Comparison of ENCODE assay signal across 8 mouse cellular contexts in the genomic region with DNA sequence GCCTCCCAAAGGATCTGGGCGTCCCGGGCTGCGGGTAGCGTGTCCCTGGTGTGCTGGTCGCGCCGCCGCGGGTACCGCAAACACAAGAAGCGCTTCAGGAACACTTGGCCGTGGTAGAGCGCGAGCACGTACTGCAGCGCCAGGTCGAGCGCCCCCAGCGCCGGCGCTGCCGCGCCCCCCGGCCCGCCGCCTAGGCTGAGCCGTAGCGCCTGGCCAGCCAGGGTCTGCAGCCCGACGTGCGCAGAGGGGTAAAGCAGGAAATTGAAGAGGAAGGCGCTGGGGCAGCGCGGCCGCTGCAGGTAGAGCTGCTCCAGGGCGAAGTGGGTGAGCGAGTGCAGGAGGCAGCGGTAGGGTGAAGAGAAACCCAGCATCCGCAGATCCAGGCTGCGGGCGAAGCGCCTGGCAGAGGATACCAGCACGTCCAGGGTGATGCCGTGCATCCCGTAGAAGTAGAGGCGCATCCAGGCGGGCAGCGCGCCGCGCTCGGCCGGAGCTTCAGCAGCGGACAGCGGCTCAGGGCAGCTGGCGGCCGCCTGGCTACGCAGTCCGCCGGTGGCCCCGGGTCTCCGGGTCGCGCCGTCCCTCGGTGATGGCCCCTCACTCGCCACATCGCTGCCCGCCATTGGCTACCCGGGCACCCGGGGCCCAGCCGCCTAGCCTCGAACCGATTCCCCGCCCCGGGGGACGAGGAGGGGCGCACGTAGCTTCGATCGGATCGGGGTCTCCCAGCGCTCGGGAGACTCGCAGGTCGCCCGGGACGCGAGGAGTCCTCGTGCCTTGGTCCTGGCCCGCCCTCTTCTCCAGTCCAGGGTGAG. TPM values are rescaled to one million over a fixed set of nuclear protein-coding genes. Genes with fewer than 3 reads are reported as not detected.
DNase-seq lines count a peak whose midpoint lies in the region; ATAC-seq and TF ChIP-seq lines count a peak whose summit lies in the region.

No protein-coding gene starts in this region.

- WGBS in cerebellum, adult 2 months: under 1% methylated on average over 87 of the region's 91 CpGs
- 3% methylated on average over 90 of the region's 91 CpGs for WGBS in forebrain, postnatal 0 days
- WGBS in hindbrain, embryonic 16.5 days: under 1% methylated on average over 70 of the region's 91 CpGs
- under 1% methylated on average over 78 of the region's 91 CpGs for WGBS in midbrain, postnatal 0 days

- peak overlapping the region; percentile 92 for H3K4me2 ChIP-seq in forebrain, postnatal 0 days (ENCODE audit: low read depth)
- H3K4me2 ChIP-seq in hindbrain, embryonic 16.5 days (ENCODE audit: low read length): peak overlapping the region; percentile 93
- peak overlapping the region; percentile 84 for H3K4me2 ChIP-seq in midbrain, postnatal 0 days (ENCODE audit: low read depth, low read length, poor library complexity, severe bottlenecking)

- no peak for TF ChIP-seq CTCF in cerebellum, adult 2 months (IDR thresholded peaks at IDR 0.05; ENCODE audit: borderline replicate concordance, insufficient read depth, low read depth, low read length)
- peak; percentile 58 for TF ChIP-seq CTCF in forebrain, postnatal 0 days (IDR thresholded peaks at IDR 0.05; ENCODE audit: low read depth)
- TF ChIP-seq CTCF in midbrain, postnatal 0 days (IDR thresholded peaks at IDR 0.05): peak; percentile 42

- H3K36me3 ChIP-seq in forebrain, postnatal 0 days (ENCODE audit: insufficient read depth): no peaks in the 10 kb centered on the region
- no peaks in the 10 kb centered on the region; the same call in 1 of the 2 replicates for H3K36me3 ChIP-seq in hindbrain, embryonic 16.5 days (ENCODE audit: control insufficient read depth, insufficient read depth, low read length)
- H3K36me3 ChIP-seq in midbrain, postnatal 0 days (ENCODE audit: insufficient read depth, low read length): no peaks in the 10 kb centered on the region

- H3K27me3 ChIP-seq in cerebellum, adult 2 months (ENCODE audit: control insufficient read depth, insufficient read depth, low read length): no peaks in the 10 kb centered on the region
- H3K27me3 ChIP-seq in forebrain, postnatal 0 days (ENCODE audit: insufficient read depth, low read length): no peaks in the 10 kb centered on the region
- H3K27me3 ChIP-seq in hindbrain, embryonic 16.5 days (replicated peaks; ENCODE audit: control insufficient read depth, insufficient read depth, low read length): no peaks in the 10 kb centered on the region
- no peaks in the 10 kb centered on the region for H3K27me3 ChIP-seq in midbrain, postnatal 0 days (ENCODE audit: insufficient read depth, low read length)

- no peak for TF ChIP-seq POLR2A in cerebellum, adult 2 months (IDR thresholded peaks at IDR 0.05; ENCODE audit: borderline replicate concordance, insufficient read depth, low read length)

- peak; percentile 83 for ATAC-seq in forebrain, postnatal 0 days
- peak; percentile 82 for ATAC-seq in hindbrain, embryonic 16.5 days
- ATAC-seq in midbrain, postnatal 0 days (ENCODE audit: low FRiP score): peak; percentile 87

- DNase-seq in gastrocnemius, postnatal 10 days: peak; percentile 29
- DNase-seq in gastrocnemius, adult 18-20 months (ENCODE audit: low spot score): no peak
- DNase-seq in cerebellum, adult 2 months: peak; percentile 65 to 76
- peak; percentile 79 for DNase-seq in forebrain, postnatal 0 days
- peak; percentile 46 to 65 for DNase-seq in left cerebral cortex, postnatal 10 days (ENCODE audit: extremely low spot score in 1 of 2, low spot score in 2 of 2)
- peak; percentile 80 for DNase-seq in midbrain, postnatal 0 days (ENCODE audit: low spot score)
- peak; percentile 17 for DNase-seq in urinary bladder, postnatal 25 days (ENCODE audit: low spot score)

- peak overlapping the region; percentile 78 for H3K27ac ChIP-seq in cerebellum, adult 2 months (ENCODE audit: insufficient read depth, low read length)
- H3K27ac ChIP-seq in forebrain, postnatal 0 days (ENCODE audit: low read depth, low read length): peak overlapping the region; percentile 92
- peak overlapping the region; percentile 94 for H3K27ac ChIP-seq in hindbrain, embryonic 16.5 days (ENCODE audit: low read depth, low read length)
- H3K27ac ChIP-seq in midbrain, postnatal 0 days (ENCODE audit: low read depth, low read length): peak overlapping the region; percentile 91

- intact Hi-C loops in left cerebral cortex, postnatal 10 days (cut with DNase I): no loop called here

- peak overlapping the region; percentile 70 for H3K4me3 ChIP-seq in cerebellum, adult 2 months (replicated peaks; ENCODE audit: insufficient read depth, low read depth, low read length)
- H3K4me3 ChIP-seq in forebrain, postnatal 0 days (ENCODE audit: low read depth, low read length): peak overlapping the region; percentile 76
- peak overlapping the region; percentile 74 for H3K4me3 ChIP-seq in hindbrain, embryonic 16.5 days (ENCODE audit: low read length)
- peak overlapping the region; percentile 71 for H3K4me3 ChIP-seq in midbrain, postnatal 0 days (ENCODE audit: low read depth, low read length)

- H3K9ac ChIP-seq in forebrain, postnatal 0 days: peak overlapping the region; percentile 93
- peak overlapping the region; percentile 92 for H3K9ac ChIP-seq in hindbrain, embryonic 16.5 days (ENCODE audit: low read depth, low read length)
- H3K9ac ChIP-seq in midbrain, postnatal 0 days (replicated peaks; ENCODE audit: low read length, poor library complexity, severe bottlenecking): peak overlapping the region; percentile 95

- no peaks in the 10 kb centered on the region for H3K9me3 ChIP-seq in forebrain, postnatal 0 days (ENCODE audit: low read length)
- no peaks in the 10 kb centered on the region; the same call in 1 of the 2 replicates for H3K9me3 ChIP-seq in hindbrain, embryonic 16.5 days (ENCODE audit: control insufficient read depth, low read length)
- H3K9me3 ChIP-seq in midbrain, postnatal 0 days (ENCODE audit: low read length): no peaks in the 10 kb centered on the region

- peaks cover 4% of the 10 kb centered on the region for H3K4me1 ChIP-seq in cerebellum, adult 2 months (ENCODE audit: control insufficient read depth, insufficient read depth, low read length)
- H3K4me1 ChIP-seq in forebrain, postnatal 0 days (ENCODE audit: insufficient read depth): 0 out of 2 replicates have a peak, but pooled peaks cover 4% of the 10 kb centered on the region
- peaks cover 3% of the 10 kb centered on the region; the same call in 1 of the 2 replicates for H3K4me1 ChIP-seq in hindbrain, embryonic 16.5 days (ENCODE audit: control insufficient read depth, insufficient read depth, low read depth, low read length)
- H3K4me1 ChIP-seq in midbrain, postnatal 0 days (ENCODE audit: insufficient read depth, low read length): no peaks in the 10 kb centered on the region; the same call in 1 of the 2 replicates

RNA-seq across cellular contexts. Expression of a gene that starts 0.8 kb away (rescaled TPM):
- under 1 TPM; 0.59 TPM for total RNA-seq in gastrocnemius, postnatal 10 days (2021)
- total RNA-seq in gastrocnemius, adult 18-20 months (2021): under 1 TPM; 0.11 to 0.24 TPM
- polyA plus RNA-seq in cerebellum, adult 2 months (2012; rRNA removed): 32.6 and 43.8 TPM in 2 replicates
- total RNA-seq in forebrain, postnatal 0 days (2014; rRNA removed): 9.8 and 13.6 TPM in 2 replicates
- 2.5 and 4.1 TPM in 2 replicates for polyA plus RNA-seq in forebrain, postnatal 0 days (2015; fragmentation: Nextera tagmentation; extraction: Ambion mirVana)
- polyA plus RNA-seq in hindbrain, embryonic 16.5 days (2015; fragmentation: Nextera tagmentation; extraction: Ambion mirVana): 5.4 and 5.6 TPM in 2 replicates
- 10 to 100 TPM; 34.9 to 35.0 TPM for total RNA-seq in left cerebral cortex, postnatal 10 days (2021)
- 20.8 and 21.1 TPM in 2 replicates for total RNA-seq in midbrain, postnatal 0 days (2014; rRNA removed)
- 5.1 and 5.7 TPM in 2 replicates for polyA plus RNA-seq in midbrain, postnatal 0 days (2015; fragmentation: Nextera tagmentation; extraction: Ambion mirVana)
